Mouse (Mus musculus) bone marrow macrophage, adult 2 months (primary cell): ENCODE measurements at regions not wholly inside any gene's neighbourhood (a gene's known extent, or its start where the extent isn't known, plus 50 kb on each side); places are given as distances from the start of the nearest gene placed in this dataset.

Experiments
- CTCF ChIP-seq: IDR thresholded peaks from 2 replicates; pipeline ENCODE4 v1.5.1; 2012; ENCODE audit warnings: low read depth, mild to moderate bottlenecking, low read length, moderate library complexity
- POLR2A ChIP-seq: IDR thresholded peaks from 2 replicates; pipeline ENCODE4 v1.6.1; 2012; ENCODE audit warnings: mild to moderate bottlenecking, low read depth, low read length, borderline replicate concordance

GRCm38 (mm10) chr3:80211323-80212109 lies 327.2 kb downstream of the Fam198b start:
- TF ChIP-seq CTCF (no peak), POLR2A (no peak)
